Mouse (Mus musculus): ENCODE results near the gene Prf1. TPM values are rescaled to one million over a fixed set of nuclear protein-coding genes. Genes with fewer than 3 reads are reported as not detected.

Prf1 gene
- polyA plus RNA-seq, 1 experiment from 2014 or later = not detected

DNA sequence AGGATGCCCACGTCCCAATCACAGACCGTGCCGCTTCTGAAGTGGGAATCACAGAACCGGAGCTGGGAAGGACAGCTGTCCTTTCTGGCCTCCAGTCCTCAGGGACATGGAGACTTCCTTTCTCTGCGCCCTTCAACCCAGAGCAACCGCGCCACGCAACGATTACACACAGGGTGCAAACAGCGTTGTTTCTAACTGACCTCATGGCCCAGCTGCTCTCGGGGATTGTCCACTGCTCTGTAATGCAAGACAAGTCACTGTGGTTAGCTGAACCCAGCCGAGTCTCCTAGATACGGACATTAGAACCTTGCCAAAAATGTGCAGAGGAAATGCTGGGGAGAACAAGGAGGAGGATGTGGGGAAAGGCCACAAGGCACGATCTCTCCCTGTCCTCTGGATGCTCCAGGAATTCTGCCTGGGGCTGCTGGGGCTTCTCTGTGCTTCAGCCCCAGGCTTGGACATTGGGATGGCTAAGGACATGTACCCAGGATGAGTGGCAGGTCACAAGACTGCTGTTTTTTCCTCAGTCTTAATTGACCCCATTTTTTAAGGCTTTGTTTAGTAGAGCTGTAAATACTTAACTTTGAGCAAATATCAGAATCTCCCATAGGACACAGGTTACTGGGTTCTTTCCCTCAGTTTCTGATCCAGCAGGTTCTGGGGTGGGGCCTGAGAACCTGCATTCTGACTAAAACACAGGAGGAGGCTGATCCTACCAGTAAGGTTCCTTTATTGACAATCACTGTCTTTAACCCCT lies 19.5 kb upstream of the Prf1 start:
- Histone ChIP-seq H3K36me3 (ENCODE audit: control insufficient read depth, insufficient read depth, low read length) (no peaks in the 10 kb centered on the region), H3K4me3 (ENCODE audit: low read depth, low read length) (no peak overlapping the region), H3K9me3 (ENCODE audit: control insufficient read depth, low read length) (no peaks in the 10 kb centered on the region), H3K27me3 (ENCODE audit: control insufficient read depth, insufficient read depth, low read length) (no peaks in the 10 kb centered on the region), H3K4me1 (replicated peaks; ENCODE audit: control insufficient read depth, insufficient read depth) (no peaks in the 10 kb centered on the region; the same call in 1 of the 2 replicates), H3K4me2 (replicated peaks; ENCODE audit: low read depth) (no peak overlapping the region), H3K27ac (replicated peaks) (peak overlapping the region; percentile 36; the same call in 1 of the 2 replicates), H3K9ac (ENCODE audit: low read length) (no peak overlapping the region)
- DNase-seq (ENCODE audit: low spot score) = no peak
- TF ChIP-seq CTCF (IDR thresholded peaks at IDR 0.05; ENCODE audit: low read depth) (no peak), EP300 (optimal IDR thresholded peaks at IDR 0.05) (no peak)
- peak; percentile 55; the same call in 1 of the 2 replicates for ATAC-seq (ENCODE audit: low FRiP score, low TSS enrichment)
- WGBS = 50% methylated on average over 14 of the region's 14 CpGs

DNA sequence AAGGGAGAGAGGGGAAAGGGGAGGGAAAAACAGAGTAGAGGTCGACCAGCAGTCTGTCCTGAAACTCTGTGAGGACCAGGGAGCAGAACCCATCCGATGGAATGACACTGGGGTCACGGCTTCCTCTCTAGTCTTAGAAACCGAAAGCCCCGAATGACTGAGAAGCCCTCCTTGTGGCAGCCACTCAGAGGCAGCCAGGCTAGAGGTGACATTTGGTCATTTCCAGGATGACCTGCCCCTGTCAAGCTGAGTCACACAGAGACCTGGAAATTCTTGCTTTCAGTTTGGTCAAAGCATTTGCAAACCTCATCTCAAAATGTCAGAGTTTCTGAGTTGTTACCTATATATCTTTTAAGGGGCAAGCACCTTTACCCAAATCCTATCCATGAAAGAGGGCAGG lies 16.5 kb upstream of the Prf1 start:
- Histone ChIP-seq H3K27ac (replicated peaks) (no peak overlapping the region), H3K4me2 (replicated peaks; ENCODE audit: low read depth) (no peak overlapping the region), H3K4me3 (ENCODE audit: low read depth, low read length) (no peak overlapping the region), H3K4me1 (replicated peaks; ENCODE audit: control insufficient read depth, insufficient read depth) (no peaks in the 10 kb centered on the region), H3K36me3 (ENCODE audit: control insufficient read depth, insufficient read depth, low read length) (no peaks in the 10 kb centered on the region), H3K9ac (ENCODE audit: low read length) (no peak overlapping the region), H3K27me3 (ENCODE audit: control insufficient read depth, insufficient read depth, low read length) (no peaks in the 10 kb centered on the region), H3K9me3 (ENCODE audit: control insufficient read depth, low read length) (no peaks in the 10 kb centered on the region)
- no peak for TF ChIP-seq EP300 (optimal IDR thresholded peaks at IDR 0.05)
- DNase-seq (ENCODE audit: low spot score) (no peak), ATAC-seq (ENCODE audit: low FRiP score, low TSS enrichment) (no peak)
- WGBS = 76% methylated on average over 5 of the region's 5 CpGs

DNA sequence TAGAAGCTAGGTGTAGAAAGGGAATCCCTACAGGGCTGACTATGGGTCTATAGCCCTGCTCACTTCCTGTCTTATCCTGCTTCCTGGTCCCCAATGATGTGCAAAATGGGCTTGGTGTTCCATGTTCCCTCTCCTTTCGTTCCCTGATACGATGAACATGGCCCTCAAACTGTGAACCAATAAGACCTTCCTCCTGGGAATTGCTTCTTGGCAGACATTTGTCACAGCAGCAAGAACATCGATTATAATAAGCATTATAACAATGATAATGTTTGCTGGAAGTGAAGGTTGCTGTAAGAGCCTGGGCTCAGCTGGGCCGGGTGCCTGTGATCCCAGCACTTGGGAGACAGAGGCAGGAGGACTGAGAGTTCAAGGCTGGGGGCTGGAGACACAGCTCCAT lies 13.3 kb upstream of the Prf1 start:
- Histone ChIP-seq H3K4me3 (ENCODE audit: low read depth, low read length) (no peak overlapping the region), H3K4me2 (replicated peaks; ENCODE audit: low read depth) (no peak overlapping the region), H3K27ac (replicated peaks) (no peak overlapping the region), H3K9ac (ENCODE audit: low read length) (no peak overlapping the region), H3K4me1 (replicated peaks; ENCODE audit: control insufficient read depth, insufficient read depth) (no peaks in the 10 kb centered on the region), H3K36me3 (ENCODE audit: control insufficient read depth, insufficient read depth, low read length) (no peaks in the 10 kb centered on the region), H3K9me3 (ENCODE audit: control insufficient read depth, low read length) (no peaks in the 10 kb centered on the region), H3K27me3 (ENCODE audit: control insufficient read depth, insufficient read depth, low read length) (no peaks in the 10 kb centered on the region)
- DNase-seq (ENCODE audit: low spot score) (no peak), ATAC-seq (ENCODE audit: low FRiP score, low TSS enrichment) (no peak)
- no peak for TF ChIP-seq CTCF (IDR thresholded peaks at IDR 0.05; ENCODE audit: low read depth)
- no peak for TF ChIP-seq EP300 (optimal IDR thresholded peaks at IDR 0.05)
- 87% methylated on average over 4 of the region's 4 CpGs for WGBS

DNA sequence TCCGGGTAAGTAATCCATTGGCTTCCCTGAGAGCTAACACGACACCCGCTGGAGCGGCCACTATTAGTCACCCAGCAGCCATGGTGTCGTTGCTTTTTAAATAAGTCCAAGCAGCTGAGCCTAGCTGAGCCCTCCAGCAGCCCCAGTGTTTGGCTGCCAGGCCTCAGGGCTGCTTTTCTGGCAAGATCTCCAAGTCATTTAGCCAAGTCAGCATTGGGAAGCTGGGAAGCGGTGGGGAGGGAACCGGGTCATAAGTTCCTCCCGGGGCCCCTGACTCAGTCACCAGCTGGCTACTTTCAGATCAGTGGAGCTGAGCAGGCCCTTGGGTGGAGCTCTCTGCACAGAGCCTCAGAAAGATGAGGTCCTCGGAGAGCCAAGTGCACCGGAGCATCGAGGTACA lies 12.4 kb upstream of the Prf1 start:
- ATAC-seq (ENCODE audit: low FRiP score, low TSS enrichment) (peak; percentile 63; the same call in 1 of the 2 replicates), DNase-seq (ENCODE audit: low spot score) (no peak)
- no peak overlapping the region for H3K9ac ChIP-seq (ENCODE audit: low read length)
- no peaks in the 10 kb centered on the region for H3K27me3 ChIP-seq (ENCODE audit: control insufficient read depth, insufficient read depth, low read length)
- H3K4me1 ChIP-seq (replicated peaks; ENCODE audit: control insufficient read depth, insufficient read depth) = no peaks in the 10 kb centered on the region
- H3K4me2 ChIP-seq (replicated peaks; ENCODE audit: low read depth) = no peak overlapping the region
- H3K36me3 ChIP-seq (ENCODE audit: control insufficient read depth, insufficient read depth, low read length) = no peaks in the 10 kb centered on the region
- H3K27ac ChIP-seq (replicated peaks) = peak overlapping the region; percentile 69; the same call in 1 of the 2 replicates
- TF ChIP-seq EP300 (optimal IDR thresholded peaks at IDR 0.05) (no peak), CTCF (IDR thresholded peaks at IDR 0.05; ENCODE audit: low read depth) (no peak)
- no peak overlapping the region for H3K4me3 ChIP-seq (ENCODE audit: low read depth, low read length)
- no peaks in the 10 kb centered on the region for H3K9me3 ChIP-seq (ENCODE audit: control insufficient read depth, low read length)
- 61% methylated on average over 11 of the region's 11 CpGs for WGBS

DNA sequence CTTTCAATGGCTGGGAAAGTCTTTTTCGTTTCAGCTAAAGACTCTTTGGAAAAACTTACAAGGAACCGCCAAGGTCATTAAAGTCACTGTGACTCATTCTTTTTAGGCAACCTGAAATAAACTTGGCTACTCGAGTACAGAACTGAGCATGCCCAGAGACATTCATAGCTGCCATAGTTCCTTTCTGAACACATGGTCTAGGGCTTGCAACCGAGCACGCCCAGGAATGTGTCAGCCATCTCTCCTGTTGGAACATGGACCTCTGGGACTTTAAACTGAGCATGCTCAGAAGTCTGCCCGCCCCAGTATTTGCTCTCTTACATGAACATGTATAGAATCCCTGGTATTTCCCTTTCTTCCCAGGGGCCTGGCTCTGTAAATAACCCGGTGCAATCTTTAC lies 11.4 kb upstream of the Prf1 start:
- ATAC-seq (ENCODE audit: low FRiP score, low TSS enrichment) = peak; percentile 87
- WGBS = 32% methylated on average over 7 of the region's 7 CpGs
- H3K27me3 ChIP-seq (ENCODE audit: control insufficient read depth, insufficient read depth, low read length) = no peaks in the 10 kb centered on the region
- H3K4me3 ChIP-seq (ENCODE audit: low read depth, low read length) = no peak overlapping the region
- no peak overlapping the region for H3K9ac ChIP-seq (ENCODE audit: low read length)
- H3K36me3 ChIP-seq (ENCODE audit: control insufficient read depth, insufficient read depth, low read length) = no peaks in the 10 kb centered on the region
- H3K4me1 ChIP-seq (replicated peaks; ENCODE audit: control insufficient read depth, insufficient read depth) = no peaks in the 10 kb centered on the region
- peak overlapping the region; percentile 69 for H3K27ac ChIP-seq (replicated peaks)
- DNase-seq (ENCODE audit: low spot score) = peak; percentile 54
- H3K4me2 ChIP-seq (replicated peaks; ENCODE audit: low read depth) = no peak overlapping the region
- TF ChIP-seq EP300 (optimal IDR thresholded peaks at IDR 0.05) (no peak), CTCF (IDR thresholded peaks at IDR 0.05; ENCODE audit: low read depth) (no peak)
- H3K9me3 ChIP-seq (ENCODE audit: control insufficient read depth, low read length) = no peaks in the 10 kb centered on the region

DNA sequence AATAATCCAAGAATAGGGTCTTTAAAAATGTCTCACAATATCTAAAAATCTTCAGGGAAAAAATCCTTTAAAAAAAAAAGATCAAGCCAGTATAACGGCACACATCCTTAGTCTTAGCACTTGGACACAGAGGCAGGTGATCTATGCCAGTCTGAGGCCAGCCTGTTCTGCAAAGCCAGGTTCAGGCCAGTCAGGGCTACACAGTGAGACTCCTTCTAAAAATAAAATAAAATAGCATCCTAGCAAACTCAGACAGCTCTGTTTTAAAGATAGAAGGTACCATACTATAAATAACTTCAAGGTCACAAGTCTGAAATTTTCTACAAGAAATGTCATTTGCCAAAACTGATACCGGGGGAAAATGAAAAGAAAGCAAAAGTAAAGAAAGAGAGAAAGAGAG lies 7.6 kb upstream of the Prf1 start:
- H3K27me3 ChIP-seq (ENCODE audit: control insufficient read depth, insufficient read depth, low read length) = no peaks in the 10 kb centered on the region
- TF ChIP-seq CTCF (IDR thresholded peaks at IDR 0.05; ENCODE audit: low read depth) (no peak), EP300 (optimal IDR thresholded peaks at IDR 0.05) (no peak)
- no peak overlapping the region for H3K27ac ChIP-seq (replicated peaks)
- no peaks in the 10 kb centered on the region for H3K9me3 ChIP-seq (ENCODE audit: control insufficient read depth, low read length)
- H3K4me2 ChIP-seq (replicated peaks; ENCODE audit: low read depth) = no peak overlapping the region
- no peaks in the 10 kb centered on the region for H3K4me1 ChIP-seq (replicated peaks; ENCODE audit: control insufficient read depth, insufficient read depth)
- ATAC-seq (ENCODE audit: low FRiP score, low TSS enrichment) (no peak), DNase-seq (ENCODE audit: low spot score) (no peak)
- 61% methylated on average over 2 of the region's 2 CpGs for WGBS
- no peak overlapping the region for H3K4me3 ChIP-seq (ENCODE audit: low read depth, low read length)
- no peaks in the 10 kb centered on the region for H3K36me3 ChIP-seq (ENCODE audit: control insufficient read depth, insufficient read depth, low read length)
- no peak overlapping the region for H3K9ac ChIP-seq (ENCODE audit: low read length)

Measured in stomach, postnatal 0 days (tissue).